Mouse (Mus musculus) CH12.LX (cell line): ENCODE results near the gene Cspg4.

Experiments
- CTCF ChIP-seq, 2 experiments: IDR thresholded peaks in 1 of 2; conservative IDR thresholded peaks in 1 of 2; 2 replicates each; pipeline ENCODE4 v1.5.1; 2011 to 2012; ENCODE audit warnings: low read depth in 2 of 2, low read length in 2 of 2, improper control_type of control experiment in 1 of 2, inconsistent platforms in 1 of 2, mild to moderate bottlenecking in 1 of 2, moderate library complexity in 1 of 2
- E2F4 ChIP-seq: IDR thresholded peaks from 2 replicates; pipeline ENCODE4 v1.6.1; 2011; ENCODE audit warnings: low read depth, low read length, improper control_type of control experiment; ENCODE audit not compliant: insufficient replicate concordance
- EP300 ChIP-seq: IDR thresholded peaks from 2 replicates; pipeline ENCODE4 v1.6.1; 2011; ENCODE audit warnings: low read length, improper control_type of control experiment
- HCFC1 ChIP-seq: IDR thresholded peaks from 2 replicates; pipeline ENCODE4 v1.6.1; 2012; ENCODE audit warnings: low read depth, mild to moderate bottlenecking, inconsistent platforms, low read length, improper control_type of control experiment
- JUND ChIP-seq: conservative IDR thresholded peaks from 2 replicates; pipeline ENCODE4 v1.6.1; 2011; ENCODE audit warnings: low read depth, low read length, improper control_type of control experiment
- POLR2A ChIP-seq: IDR thresholded peaks from 2 replicates; pipeline ENCODE4 v1.6.1; 2011; ENCODE audit warnings: low read depth, mild to moderate bottlenecking, improper control_type of control experiment, low read length
- POLR2AphosphoS2 ChIP-seq: IDR thresholded peaks from 2 replicates; pipeline ENCODE4 v1.6.1; 2011; ENCODE audit warnings: low read depth, low read length, improper control_type of control experiment
- RCOR1 ChIP-seq: conservative IDR thresholded peaks from 2 replicates; pipeline ENCODE4 v1.6.1; 2012; ENCODE audit warnings: low read depth, mild to moderate bottlenecking, inconsistent platforms, low read length, improper control_type of control experiment
- TBP ChIP-seq: conservative IDR thresholded peaks from 2 replicates; pipeline ENCODE4 v1.6.1; 2011; ENCODE audit warnings: low read depth, low read length, improper control_type of control experiment
- UBTF ChIP-seq: IDR thresholded peaks from 2 replicates; pipeline ENCODE4 v1.6.1; 2012; ENCODE audit warnings: low read depth, mild to moderate bottlenecking, inconsistent platforms, low read length, improper control_type of control experiment, moderate library complexity
- USF1 ChIP-seq: IDR thresholded peaks from 2 replicates; pipeline ENCODE4 v1.6.1; 2014; ENCODE audit warnings: low read depth, mild to moderate bottlenecking, inconsistent platforms, low read length, improper control_type of control experiment
- ZMIZ1 ChIP-seq: IDR thresholded peaks from 2 replicates; pipeline ENCODE4 v1.6.1; 2012; ENCODE audit warnings: low read depth, mild to moderate bottlenecking, inconsistent platforms, low read length, improper control_type of control experiment
- ZNF384 ChIP-seq: IDR thresholded peaks from 2 replicates; pipeline ENCODE4 v1.6.1; 2012; ENCODE audit warnings: low read depth, low read length, improper control_type of control experiment, inconsistent platforms

- TF ChIP-seq POLR2A (no peak), E2F4 (no peak), CTCF (conservative IDR thresholded peaks at IDR 0.05 in 1 of 2, IDR thresholded peaks at IDR 0.05 in 1 of 2; ENCODE audit: low read depth in 2 of 2, low read length in 2 of 2) (no peak), TBP (no peak), ZMIZ1 (no peak), JUND (no peak), USF1 (no peak), HCFC1 (no peak), UBTF (no peak), POLR2AphosphoS2 (no peak), EP300 (no peak), ZNF384 (no peak), RCOR1 (no peak)
These were observed 73.5 kb downstream of the Cspg4 start for GRCm38 (mm10) chr9:56938374-56938773.
